Mouse (Mus musculus) bone marrow, adult 2 months (tissue): ENCODE measurements at regions not wholly inside any gene's neighbourhood (a gene's known extent, or its start where the extent isn't known, plus 50 kb on each side); places are given as distances from the start of the nearest gene placed in this dataset.

Source experiments
- CTCF ChIP-seq: fragments of 200-500 bp; IDR thresholded peaks from 2 replicates; pipeline ENCODE4 v1.5.1; 2011; ENCODE audit warnings: low read length, control low read depth; ENCODE audit not compliant: control insufficient read depth, insufficient read depth
- POLR2A ChIP-seq: fragments of 200-500 bp; IDR thresholded peaks from 2 replicates; pipeline ENCODE4 v1.6.1; 2011; ENCODE audit warnings: low read depth, mild to moderate bottlenecking, control low read depth, low read length, borderline replicate concordance; ENCODE audit not compliant: control insufficient read depth

DNA sequence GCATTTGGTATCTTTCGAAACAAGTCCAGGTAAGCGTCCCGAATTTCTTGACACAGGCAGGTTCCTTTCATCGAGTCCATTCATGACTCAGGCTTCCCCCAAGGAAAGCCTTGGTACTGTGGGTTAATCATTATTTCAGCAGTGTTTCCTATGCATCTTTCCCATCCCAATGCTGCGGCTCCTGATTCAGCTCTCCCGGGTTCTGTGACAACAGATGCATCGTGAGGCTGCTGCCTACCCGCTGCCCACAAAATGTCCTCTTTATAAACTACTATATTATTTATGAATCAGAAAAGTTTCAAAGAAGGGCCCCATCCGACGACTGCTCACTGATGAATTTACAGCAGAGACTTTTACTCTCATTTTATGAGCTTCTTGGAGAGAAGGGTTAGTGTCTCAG lies 486.2 kb downstream of the Plcl1 start:
- TF ChIP-seq CTCF (no peak), POLR2A (no peak)
